17 mouse cellular contexts compared by ENCODE assay signal in the genomic region with DNA sequence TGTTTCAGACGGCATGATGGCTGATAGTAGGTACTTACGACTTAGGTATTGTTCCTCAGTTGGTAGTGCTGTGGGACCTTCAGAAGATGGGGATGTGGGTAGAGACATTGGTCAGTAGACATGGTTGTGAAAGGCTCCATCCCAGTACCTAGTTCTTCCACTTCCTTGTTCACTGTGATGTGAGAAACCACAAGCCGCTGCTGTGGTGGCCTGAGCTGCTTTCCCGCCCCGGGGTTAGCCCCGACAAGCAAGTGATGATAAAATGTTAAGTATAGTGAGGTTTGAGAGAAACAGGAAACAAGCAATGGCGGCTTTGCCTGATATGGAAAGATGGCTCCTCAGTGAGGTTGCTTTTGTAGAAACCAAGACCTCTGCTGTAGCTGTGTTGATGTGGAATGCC.
DNase-seq lines count a peak whose midpoint lies in the region; ATAC-seq lines count a peak whose summit lies in the region.
"Had no signal": no experiment of that assay in that cellular context is flagged by ENCODE, and none has a peak within 500 bp of the region (broad histone marks: within the 10 kb centered on the region; RNA-seq: fewer than 3 reads in every experiment).

No protein-coding gene starts in this region.

- 90% methylated on average over 7 of the region's 7 CpGs for WGBS in kidney, embryonic 14.5 days

- DNase-seq in kidney, adult 9 months: peak; percentile 6
- DNase-seq in B cell, adult 2 months: peak; percentile 20 to 25
- DNase-seq in c-Kit-positive CD71-negative TER-119-negative erythroid progenitor cells, embryonic 14.5 days (ENCODE audit: low read depth): peak; percentile 22
- no peak for DNase-seq in right cerebral cortex, postnatal 36 days (ENCODE audit: low spot score in 2 of 2)
- no peak for DNase-seq in left cerebral cortex, postnatal 4 days
- DNase-seq: cerebellum, adult 9-10 months; embryo, embryonic 11 days; gastrocnemius, postnatal 14 days; kidney, adult 18-20 months; right cerebral cortex, postnatal 25 days had no signal

- no peak overlapping the region for H3K9ac ChIP-seq in kidney, embryonic 14.5 days (ENCODE audit: low read depth, low read length)
- H3K9ac ChIP-seq: heart, embryonic 13.5 days; hindbrain, embryonic 13.5 days; limb, embryonic 15.5 days had no signal

- intact Hi-C loops in left cerebral cortex, postnatal 4 days (cut with DNase I): no loop called here

- H3K36me3 ChIP-seq in kidney, embryonic 14.5 days (ENCODE audit: control insufficient read depth, insufficient read depth, low read length): no peaks in the 10 kb centered on the region
- H3K36me3 ChIP-seq: heart, embryonic 13.5 days; hindbrain, embryonic 13.5 days; limb, embryonic 15.5 days had no signal

- no peaks in the 10 kb centered on the region for H3K4me1 ChIP-seq in kidney, embryonic 14.5 days (ENCODE audit: control insufficient read depth, insufficient read depth, low read length)
- H3K4me1 ChIP-seq: limb, embryonic 15.5 days had no signal

- no peaks in the 10 kb centered on the region for H3K9me3 ChIP-seq in kidney, embryonic 14.5 days (ENCODE audit: control insufficient read depth, low read length)
- H3K9me3 ChIP-seq: heart, embryonic 13.5 days; hindbrain, embryonic 13.5 days; limb, embryonic 15.5 days had no signal

- no peak for ATAC-seq in kidney, embryonic 14.5 days (ENCODE audit: low FRiP score, low TSS enrichment)
- ATAC-seq in megakaryocyte-erythroid progenitor cell, adult 5-6 weeks (replicated peaks; ENCODE audit: low FRiP score, low TSS enrichment, poor library complexity, severe bottlenecking): peak; percentile 42; the same call in 1 of the 2 replicates
- ATAC-seq: Patski had no signal

- H3K27ac ChIP-seq in kidney, embryonic 14.5 days (ENCODE audit: low read depth, low read length): no peak overlapping the region
- H3K27ac ChIP-seq: heart, embryonic 13.5 days; hindbrain, embryonic 13.5 days; left cerebral cortex, adult 2 months; limb, embryonic 15.5 days had no signal

- H3K27me3 ChIP-seq in kidney, embryonic 14.5 days (ENCODE audit: control insufficient read depth, insufficient read depth, low read length): no peaks in the 10 kb centered on the region
- H3K27me3 ChIP-seq: heart, embryonic 13.5 days; hindbrain, embryonic 13.5 days; limb, embryonic 15.5 days; Patski had no signal

- H3K4me2 ChIP-seq in kidney, embryonic 14.5 days (replicated peaks; ENCODE audit: low read depth, low read length): no peak overlapping the region
- H3K4me2 ChIP-seq: heart, embryonic 13.5 days; hindbrain, embryonic 13.5 days; limb, embryonic 15.5 days had no signal

- H3K4me3 ChIP-seq in kidney, embryonic 14.5 days (ENCODE audit: low read length): no peak overlapping the region
- H3K4me3 ChIP-seq: heart, embryonic 13.5 days; hindbrain, embryonic 13.5 days; left cerebral cortex, adult 2 months; limb, embryonic 15.5 days had no signal

Comparison
In these comparisons a context has a peak if more than half of its experiments do, and no peak if none do; other contexts are left out.
1. DNase-seq: peak in kidney, adult 9 months (single experiment), B cell, adult 2 months (2 of 2) and c-Kit-positive CD71-negative TER-119-negative erythroid progenitor cells, embryonic 14.5 days (single experiment); none in right cerebral cortex, postnatal 36 days (0 of 2) and left cerebral cortex, postnatal 4 days (single experiment).